Mouse (Mus musculus) CD4-positive, CD25-positive, alpha-beta regulatory T cell, adult 9 weeks (primary cell): ENCODE measurements around the gene Abhd10. TPM values are rescaled to one million over a fixed set of nuclear protein-coding genes. Genes with fewer than 3 reads are reported as not detected.

ENCODE experiments used
- polyA plus RNA-seq: library from polyadenylated mRNA; unstranded; fragments of 100-300 nt; shearing (Covaris generic); gene quantifications from one replicate; pipeline ENCODE4 v1.2.1, GENCODE M21; 2017

Gene Abhd10
- 30.0 TPM for polyA plus RNA-seq

GRCm38 (mm10) chr16:45742615-45743476 is at the start of gene Abhd10:
TSS of gene Abhd10 (minus strand) at chr16:45742955.

GRCm38 (mm10) chr16:45724061-45724741 is 18.6 kb downstream of the Abhd10 start, which contains the start of gene Tagln3:
TSS of gene Tagln3 (minus strand) at chr16:45724608.

DNA sequence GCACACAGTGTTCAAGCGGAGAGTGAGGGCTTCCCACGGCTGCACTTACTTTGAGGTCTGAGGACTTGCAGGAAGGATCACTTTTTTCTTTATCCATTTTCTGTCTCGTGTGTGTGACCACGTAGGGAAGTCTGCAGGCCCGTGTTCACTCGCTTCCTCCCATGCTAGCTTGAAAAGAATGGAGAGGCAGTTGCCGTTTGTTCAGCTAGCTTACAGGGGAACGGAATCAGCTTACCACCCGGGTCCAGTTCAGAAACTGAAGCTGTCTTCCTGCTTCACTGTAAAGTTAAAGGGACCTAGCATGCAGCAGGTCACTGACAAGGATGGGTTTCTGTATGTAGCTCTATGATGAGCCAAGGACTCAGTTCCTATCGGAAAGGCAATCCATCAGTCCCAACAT is 49.2 kb downstream of the Abhd10 start, which contains the start of gene Tmprss7:
TSS of gene Tmprss7 (minus strand) at position 101 of the 400 bp plus-strand sequence.

Other genes starting within 250 kb of the Abhd10 start
- 0.14 TPM for gene Gm609, start 250.0 kb downstream of the Abhd10 start, polyA plus RNA-seq
- gene Gm17783, start 210.9 kb downstream of the Abhd10 start, polyA plus RNA-seq, result not detected
- gene Slc9c1, start 207.6 kb downstream of the Abhd10 start, polyA plus RNA-seq, result not detected
- gene Gcsam, start 132.6 kb downstream of the Abhd10 start, polyA plus RNA-seq, result not detected
- not detected for gene BC016579, start 88.9 kb downstream of the Abhd10 start, polyA plus RNA-seq
- not detected for gene Tmprss7, start 49.3 kb downstream of the Abhd10 start, polyA plus RNA-seq
- gene Tagln3, start 18.3 kb downstream of the Abhd10 start, polyA plus RNA-seq, result 0.22 TPM
- gene Phldb2, start 210.6 kb upstream of the Abhd10 start, polyA plus RNA-seq, result not detected